Mouse (Mus musculus) embryonic fibroblast, embryonic 13.5 days (primary cell): Measurements from ENCODE around the gene Shmt1.

ENCODE experiments used
- CTCF ChIP-seq: IDR thresholded peaks from 2 replicates; pipeline ENCODE4 v1.5.1; 2011; ENCODE audit warnings: mild to moderate bottlenecking, control low read depth, low read length, moderate library complexity, borderline replicate concordance; ENCODE audit not compliant: insufficient read depth
- POLR2A ChIP-seq: IDR thresholded peaks from 2 replicates; pipeline ENCODE4 v1.6.1; 2011; ENCODE audit warnings: low read depth, mild to moderate bottlenecking, control low read depth, low read length, moderate library complexity

GRCm38 (mm10) chr11:60776829-60777740, 34.4 kb downstream of the Shmt1 start, which contains the start of the genes Top3a and Smcr8:
- no peak for TF ChIP-seq CTCF
- peak; percentile 91 for TF ChIP-seq POLR2A
